Mouse (Mus musculus): Measurements from ENCODE around the gene Rapgef4. TPM values are rescaled to one million over a fixed set of nuclear protein-coding genes. Genes with fewer than 3 reads are reported as not detected.

Rapgef4 gene
- polyA plus RNA-seq, 1 experiment from 2014 or later: 28.4 TPM

GRCm38 (mm10) chr2:72000102-72000501 is 19.1 kb downstream of the Rapgef4 start:
- DNase-seq (ENCODE audit: low spot score): no peak
- 64% methylated on average over 2 of the region's 2 CpGs for WGBS

DNA sequence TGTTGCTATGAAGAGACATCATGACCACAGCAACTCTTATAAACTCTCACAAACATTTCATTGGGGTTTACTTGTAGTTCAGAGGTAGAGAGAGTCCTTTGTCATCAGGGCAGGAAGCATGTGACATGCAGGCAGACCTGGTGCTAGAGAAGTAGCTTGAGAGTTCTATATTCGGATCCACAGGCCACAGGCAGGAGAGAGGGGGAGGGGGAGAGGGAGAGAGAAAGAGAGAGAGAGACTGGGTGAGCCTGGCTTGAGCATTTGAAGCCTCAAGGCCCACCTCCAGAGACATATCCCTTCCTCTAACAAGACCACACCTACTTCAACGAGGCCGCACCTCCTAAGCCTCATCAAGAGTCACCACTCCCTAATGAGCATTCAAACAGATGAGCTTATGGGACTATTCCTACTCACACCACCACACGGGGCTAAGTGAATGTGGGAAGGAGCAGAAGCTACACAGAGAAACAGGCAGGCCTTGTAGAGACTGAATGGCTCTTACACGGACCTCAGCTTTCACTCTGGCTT is 21.9 kb downstream of the Rapgef4 start:
- WGBS: 85% methylated on average over 5 of the region's 5 CpGs
- H3K4me1 ChIP-seq (replicated peaks; ENCODE audit: control insufficient read depth, insufficient read depth, low read length): no peaks in the 10 kb centered on the region
- DNase-seq (ENCODE audit: low spot score): no peak
- H3K27ac ChIP-seq: no peak overlapping the region
- H3K9me3 ChIP-seq (ENCODE audit: control insufficient read depth, low read length): no peaks in the 10 kb centered on the region
- no peak overlapping the region for H3K9ac ChIP-seq
- H3K4me3 ChIP-seq (replicated peaks; ENCODE audit: low read length): no peak overlapping the region
- H3K36me3 ChIP-seq (replicated peaks; ENCODE audit: control insufficient read depth, insufficient read depth): no peaks in the 10 kb centered on the region
- no peaks in the 10 kb centered on the region for H3K27me3 ChIP-seq (ENCODE audit: control insufficient read depth, insufficient read depth, low read length)
- no peak overlapping the region for H3K4me2 ChIP-seq (replicated peaks)
- ATAC-seq (ENCODE audit: low FRiP score): no peak

More at GRCm38 (mm10) chr2:72000102-72000501, 19.1 kb downstream of the Rapgef4 start:
- Histone ChIP-seq H3K36me3 (replicated peaks; ENCODE audit: control insufficient read depth, insufficient read depth) (no peaks in the 10 kb centered on the region), H3K4me3 (replicated peaks; ENCODE audit: low read length) (no peak overlapping the region), H3K27me3 (ENCODE audit: control insufficient read depth, insufficient read depth, low read length) (no peaks in the 10 kb centered on the region), H3K4me2 (replicated peaks) (no peak overlapping the region), H3K4me1 (replicated peaks; ENCODE audit: control insufficient read depth, insufficient read depth, low read length) (no peaks in the 10 kb centered on the region), H3K9me3 (ENCODE audit: control insufficient read depth, low read length) (no peaks in the 10 kb centered on the region), H3K27ac (no peak overlapping the region), H3K9ac (no peak overlapping the region)
- ATAC-seq (ENCODE audit: low FRiP score): no peak

- ATAC-seq (ENCODE audit: low FRiP score) (no peak), DNase-seq (ENCODE audit: low spot score) (no peak)
- H3K4me1 ChIP-seq (replicated peaks; ENCODE audit: control insufficient read depth, insufficient read depth, low read length): no peaks in the 10 kb centered on the region
- H3K4me3 ChIP-seq (replicated peaks; ENCODE audit: low read length): no peak overlapping the region
- 86% methylated on average over 13 of the region's 13 CpGs for WGBS
- H3K9me3 ChIP-seq (ENCODE audit: control insufficient read depth, low read length): 0 out of 2 replicates have a peak, but pooled peaks cover 3% of the 10 kb centered on the region
- H3K27me3 ChIP-seq (ENCODE audit: control insufficient read depth, insufficient read depth, low read length): no peaks in the 10 kb centered on the region
- H3K27ac ChIP-seq: no peak overlapping the region
- no peaks in the 10 kb centered on the region for H3K36me3 ChIP-seq (replicated peaks; ENCODE audit: control insufficient read depth, insufficient read depth)
- no peak overlapping the region for H3K9ac ChIP-seq
- H3K4me2 ChIP-seq (replicated peaks): no peak overlapping the region
Observed at GRCm38 (mm10) chr2:72003756-72004525, 22.9 kb downstream of the Rapgef4 start.

DNA sequence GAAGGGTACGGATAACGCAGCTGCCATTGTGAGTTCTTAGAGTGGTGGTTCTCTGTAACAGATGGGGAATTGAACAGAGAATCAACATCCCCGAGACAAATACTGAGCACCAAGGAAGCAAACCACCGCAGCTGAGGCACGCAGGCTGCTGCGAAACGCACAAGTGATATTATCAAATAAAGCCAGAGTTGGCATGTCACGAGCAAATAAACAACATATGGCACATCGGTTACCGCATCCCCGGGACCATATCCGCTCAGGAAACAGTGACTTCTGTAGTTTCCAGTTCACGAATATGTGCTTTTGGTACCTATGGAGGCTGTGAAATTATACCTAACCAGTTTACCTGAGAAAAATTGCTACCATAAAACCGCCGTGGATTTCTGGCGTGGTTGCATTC is 24.0 kb downstream of the Rapgef4 start:
- H3K9me3 ChIP-seq (ENCODE audit: control insufficient read depth, low read length): 0 out of 2 replicates have a peak, but pooled peaks cover 3% of the 10 kb centered on the region
- no peaks in the 10 kb centered on the region for H3K36me3 ChIP-seq (replicated peaks; ENCODE audit: control insufficient read depth, insufficient read depth)
- DNase-seq (ENCODE audit: low spot score) (no peak), ATAC-seq (ENCODE audit: low FRiP score) (no peak)
- no peak overlapping the region for H3K27ac ChIP-seq
- H3K9ac ChIP-seq: no peak overlapping the region
- 87% methylated on average over 16 of the region's 16 CpGs for WGBS
- H3K4me2 ChIP-seq (replicated peaks): no peak overlapping the region
- H3K27me3 ChIP-seq (ENCODE audit: control insufficient read depth, insufficient read depth, low read length): no peaks in the 10 kb centered on the region
- no peak overlapping the region for H3K4me3 ChIP-seq (replicated peaks; ENCODE audit: low read length)
- H3K4me1 ChIP-seq (replicated peaks; ENCODE audit: control insufficient read depth, insufficient read depth, low read length): no peaks in the 10 kb centered on the region

DNA sequence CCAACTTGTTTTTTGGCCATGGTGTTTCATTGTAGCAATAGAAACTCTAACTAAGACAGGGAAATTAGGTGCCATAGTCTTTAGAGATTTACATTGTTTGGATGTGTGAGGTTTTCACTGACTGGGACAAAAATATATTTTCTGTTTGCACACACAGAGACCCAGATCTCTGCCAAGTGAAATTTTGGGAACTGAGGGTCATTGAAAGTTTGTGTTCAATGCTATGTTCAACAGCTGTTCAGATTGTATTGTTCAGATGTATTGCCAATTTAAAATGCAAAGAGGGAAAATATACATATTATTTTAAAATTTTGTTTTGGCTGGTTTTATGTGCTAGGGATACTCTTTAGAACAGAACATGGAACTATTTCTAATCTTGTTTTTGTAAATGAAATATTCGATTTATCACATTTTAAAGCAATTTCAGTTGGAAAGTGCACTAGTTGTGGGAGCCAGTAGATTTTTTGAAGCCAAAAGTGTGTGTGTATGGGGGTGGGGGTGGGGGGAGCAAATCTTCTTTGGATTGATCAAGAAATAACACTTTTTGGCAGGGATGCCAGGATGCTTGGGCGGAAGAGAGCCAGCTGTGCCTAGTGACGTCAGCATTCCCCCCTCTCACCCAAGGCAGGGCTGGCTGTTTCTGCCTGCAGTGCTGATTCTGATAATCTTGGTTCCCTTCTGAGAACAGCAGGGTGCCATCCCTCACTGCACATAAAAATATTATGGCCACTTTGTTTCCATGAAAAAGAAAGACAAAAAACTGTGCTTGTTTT is 28.6 kb downstream of the Rapgef4 start:
- no peak overlapping the region for H3K27ac ChIP-seq
- H3K4me3 ChIP-seq (replicated peaks; ENCODE audit: low read length): no peak overlapping the region
- 0 out of 2 replicates have a peak, but pooled peaks cover 3% of the 10 kb centered on the region for H3K9me3 ChIP-seq (ENCODE audit: control insufficient read depth, low read length)
- 65% methylated on average over 3 of the region's 3 CpGs for WGBS
- no peak overlapping the region for H3K4me2 ChIP-seq (replicated peaks)
- H3K36me3 ChIP-seq (replicated peaks; ENCODE audit: control insufficient read depth, insufficient read depth): no peaks in the 10 kb centered on the region
- no peaks in the 10 kb centered on the region for H3K4me1 ChIP-seq (replicated peaks; ENCODE audit: control insufficient read depth, insufficient read depth, low read length)
- no peak for DNase-seq (ENCODE audit: low spot score)
- ATAC-seq (ENCODE audit: low FRiP score): no peak
- no peaks in the 10 kb centered on the region for H3K27me3 ChIP-seq (ENCODE audit: control insufficient read depth, insufficient read depth, low read length)
- H3K9ac ChIP-seq: no peak overlapping the region

- Histone ChIP-seq H3K27ac (no peak overlapping the region), H3K9me3 (ENCODE audit: control insufficient read depth, low read length) (no peaks in the 10 kb centered on the region), H3K4me1 (replicated peaks; ENCODE audit: control insufficient read depth, insufficient read depth, low read length) (no peaks in the 10 kb centered on the region), H3K9ac (no peak overlapping the region), H3K4me2 (replicated peaks) (no peak overlapping the region), H3K36me3 (replicated peaks; ENCODE audit: control insufficient read depth, insufficient read depth) (no peaks in the 10 kb centered on the region), H3K27me3 (ENCODE audit: control insufficient read depth, insufficient read depth, low read length) (no peaks in the 10 kb centered on the region), H3K4me3 (replicated peaks; ENCODE audit: low read length) (no peak overlapping the region)
- DNase-seq (ENCODE audit: low spot score): no peak
- no peak for ATAC-seq (ENCODE audit: low FRiP score)
- WGBS: 87% methylated on average over 8 of the region's 8 CpGs
Observed at GRCm38 (mm10) chr2:72015366-72015765, 34.3 kb downstream of the Rapgef4 start.

- H3K9ac ChIP-seq: no peak overlapping the region
- WGBS: 52% methylated on average over 5 of the region's 5 CpGs
- H3K27ac ChIP-seq: no peak overlapping the region
- H3K36me3 ChIP-seq (replicated peaks; ENCODE audit: control insufficient read depth, insufficient read depth): no peaks in the 10 kb centered on the region
- no peak overlapping the region for H3K4me2 ChIP-seq (replicated peaks)
- ATAC-seq (ENCODE audit: low FRiP score) (no peak), DNase-seq (ENCODE audit: low spot score) (no peak)
- no peaks in the 10 kb centered on the region for H3K4me1 ChIP-seq (replicated peaks; ENCODE audit: control insufficient read depth, insufficient read depth, low read length)
- no peak overlapping the region for H3K4me3 ChIP-seq (replicated peaks; ENCODE audit: low read length)
- H3K9me3 ChIP-seq (ENCODE audit: control insufficient read depth, low read length): no peaks in the 10 kb centered on the region
- H3K27me3 ChIP-seq (ENCODE audit: control insufficient read depth, insufficient read depth, low read length): no peaks in the 10 kb centered on the region
Observed at GRCm38 (mm10) chr2:72016013-72016412, 35.0 kb downstream of the Rapgef4 start.

DNA sequence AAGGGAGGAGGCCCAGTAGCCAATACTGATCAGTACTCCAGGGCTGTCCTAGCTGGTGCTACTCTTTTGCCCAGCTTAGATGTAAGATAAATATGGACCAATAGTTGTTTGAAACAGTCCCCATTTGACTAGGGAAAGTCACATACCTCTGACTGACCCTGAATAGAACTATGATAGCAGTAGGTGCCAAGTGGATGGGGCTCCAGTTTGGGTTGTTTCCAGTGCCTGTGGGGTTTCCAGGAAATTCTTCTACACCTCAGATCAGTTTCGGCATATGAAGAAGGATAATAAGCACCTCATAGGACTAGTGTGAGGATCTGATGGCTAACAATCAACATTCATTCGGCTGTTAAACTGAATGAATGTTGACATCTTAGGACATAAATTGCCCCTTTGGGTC is 36.1 kb downstream of the Rapgef4 start:
- no peak overlapping the region for H3K27ac ChIP-seq

DNA sequence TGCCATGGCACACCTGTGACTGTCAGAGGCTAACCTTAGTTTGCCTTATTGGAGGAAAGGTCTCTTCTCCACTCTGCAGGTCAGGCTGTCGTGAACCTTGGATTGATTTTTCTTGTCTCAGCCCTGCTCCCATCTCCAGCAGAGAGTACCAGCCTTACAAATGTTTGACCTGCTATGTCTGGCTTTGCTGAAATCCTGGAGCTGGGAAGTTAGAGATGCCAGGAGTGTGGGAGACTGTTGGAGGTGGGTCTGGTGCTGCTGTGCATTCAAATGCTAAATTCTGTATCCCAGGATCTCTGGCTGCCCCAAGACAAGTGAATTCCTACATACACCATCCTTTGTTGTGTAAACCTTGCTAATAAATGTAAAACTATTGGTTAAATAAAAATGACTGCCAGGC is 37.7 kb downstream of the Rapgef4 start:
- Histone ChIP-seq H3K9me3 (ENCODE audit: control insufficient read depth, low read length) (no peaks in the 10 kb centered on the region), H3K4me2 (replicated peaks) (no peak overlapping the region), H3K27ac (no peak overlapping the region), H3K9ac (no peak overlapping the region), H3K27me3 (ENCODE audit: control insufficient read depth, insufficient read depth, low read length) (no peaks in the 10 kb centered on the region), H3K4me3 (replicated peaks; ENCODE audit: low read length) (no peak overlapping the region), H3K4me1 (replicated peaks; ENCODE audit: control insufficient read depth, insufficient read depth, low read length) (no peaks in the 10 kb centered on the region), H3K36me3 (replicated peaks; ENCODE audit: control insufficient read depth, insufficient read depth) (no peaks in the 10 kb centered on the region)
- 79% methylated on average over 1 of the region's 1 CpGs for WGBS
- DNase-seq (ENCODE audit: low spot score) (no peak), ATAC-seq (ENCODE audit: low FRiP score) (no peak)

More for the DNA sequence above, 36.1 kb downstream of the Rapgef4 start:
- 91% methylated on average over 2 of the region's 2 CpGs for WGBS
- Histone ChIP-seq H3K4me1 (replicated peaks; ENCODE audit: control insufficient read depth, insufficient read depth, low read length) (no peaks in the 10 kb centered on the region), H3K9ac (no peak overlapping the region), H3K27me3 (ENCODE audit: control insufficient read depth, insufficient read depth, low read length) (no peaks in the 10 kb centered on the region), H3K4me3 (replicated peaks; ENCODE audit: low read length) (no peak overlapping the region), H3K36me3 (replicated peaks; ENCODE audit: control insufficient read depth, insufficient read depth) (no peaks in the 10 kb centered on the region), H3K9me3 (ENCODE audit: control insufficient read depth, low read length) (no peaks in the 10 kb centered on the region), H3K4me2 (replicated peaks) (no peak overlapping the region)
- no peak for DNase-seq (ENCODE audit: low spot score)
- no peak for ATAC-seq (ENCODE audit: low FRiP score)

Data from hindbrain, embryonic 14.5 days (tissue).